Mouse (Mus musculus): Measurements from ENCODE around the gene Krt33a.

Gene Krt33a

GRCm38 (mm10) chr11:99985291-99986092 lies 30.5 kb downstream of the Krt33a start:
- DNase-seq: no peak

- no peak for DNase-seq
Measured at GRCm38 (mm10) chr11:99983442-99983841, 32.6 kb downstream of the Krt33a start.

GRCm38 (mm10) chr11:99982731-99983130 lies 33.3 kb downstream of the Krt33a start:
- DNase-seq: no peak

- no peak for DNase-seq
Measured at GRCm38 (mm10) chr11:99978953-99979352, 37.1 kb downstream of the Krt33a start, which contains the start of gene Krtap29-1. Gene Krtap29-1, minus strand, starts transcription at chr11:99979053.

- no peak for DNase-seq
Measured at GRCm38 (mm10) chr11:99965961-99966360, 50.1 kb downstream of the Krt33a start.

- no peak for DNase-seq
Measured at GRCm38 (mm10) chr11:99964213-99964612, 51.8 kb downstream of the Krt33a start.

Data from kidney, adult 8-10 months (tissue).